Mouse (Mus musculus): Measurements from ENCODE around the gene Spdye4c.

Spdye4c gene

GRCm38 (mm10) chr2:128590909-128591308 lies at the start of gene Spdye4c:
Gene Spdye4c (plus strand): TSS chr2:128591209.
- no peak for DNase-seq (ENCODE audit: low read depth, low spot score)

- peak; percentile 75 for DNase-seq (ENCODE audit: low read depth, low spot score)
These were observed 47.5 kb upstream of the Spdye4c start for GRCm38 (mm10) chr2:128543495-128543894.

- peak; percentile 95 for DNase-seq (ENCODE audit: low read depth, low spot score)
These were observed 46.4 kb upstream of the Spdye4c start for GRCm38 (mm10) chr2:128544421-128545137.

- peak; percentile 60 for DNase-seq (ENCODE audit: low read depth, low spot score)
These were observed 45.6 kb upstream of the Spdye4c start for GRCm38 (mm10) chr2:128545447-128545846.

GRCm38 (mm10) chr2:128547079-128547478 lies 43.9 kb upstream of the Spdye4c start:
- no peak for DNase-seq (ENCODE audit: low read depth, low spot score)

DNA sequence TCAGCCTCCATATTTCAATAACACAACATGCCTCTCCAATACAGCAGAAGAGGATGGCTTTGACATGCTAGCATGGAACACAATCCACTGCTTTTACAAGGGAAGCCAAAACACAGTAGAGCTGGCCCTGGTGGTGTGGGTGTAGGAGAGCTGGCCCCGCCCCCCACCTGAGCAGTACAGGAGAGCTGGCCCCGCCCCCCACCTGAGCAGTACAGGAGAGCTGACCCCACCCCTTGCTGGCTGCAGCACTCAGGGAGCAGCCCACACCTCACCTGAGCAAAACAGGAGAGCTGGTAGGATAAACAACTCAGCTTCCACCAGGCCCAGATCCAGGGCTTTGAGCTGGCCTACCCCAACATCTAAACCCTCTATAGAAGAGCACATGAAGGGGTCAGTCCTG lies 42.7 kb upstream of the Spdye4c start:
- DNase-seq (ENCODE audit: low read depth, low spot score), result no peak

GRCm38 (mm10) chr2:128549561-128549960 lies 41.4 kb upstream of the Spdye4c start:
- DNase-seq (ENCODE audit: low read depth, low spot score), result no peak

GRCm38 (mm10) chr2:128549963-128550362 lies 41.0 kb upstream of the Spdye4c start:
- DNase-seq (ENCODE audit: low read depth, low spot score), result no peak

DNA sequence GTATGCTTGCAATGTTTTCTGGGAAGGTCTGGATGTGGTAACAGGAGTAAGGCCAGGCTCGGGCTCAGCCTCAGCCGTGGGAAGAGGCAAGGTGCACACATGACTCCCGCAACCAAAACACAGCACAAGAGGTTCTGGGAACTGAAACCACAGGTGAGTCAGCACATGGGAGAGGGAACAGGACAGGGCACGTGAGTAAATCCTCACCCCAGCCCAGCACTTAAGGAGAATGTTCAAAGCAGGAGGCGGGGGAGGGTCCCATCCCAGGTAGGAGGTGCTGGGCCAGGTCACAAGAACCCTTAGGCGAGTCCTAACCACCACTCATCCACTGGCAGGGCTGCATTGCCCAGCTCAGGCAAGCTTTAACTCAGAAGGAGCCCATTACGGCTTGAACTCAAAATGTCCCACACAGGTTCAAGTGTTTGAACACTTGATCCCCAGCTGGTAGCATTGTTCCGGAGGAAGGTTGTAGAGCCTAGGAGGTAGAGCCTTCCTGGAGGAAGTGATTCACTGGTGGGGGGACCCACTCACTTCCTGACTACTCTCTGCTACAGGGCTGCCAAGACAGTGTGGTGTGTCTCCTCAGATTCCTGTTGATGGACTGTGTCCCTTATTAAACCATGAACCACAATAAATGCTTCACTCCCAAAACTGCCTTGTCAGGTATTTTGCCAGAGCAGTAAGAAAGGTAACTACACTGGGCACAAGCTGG lies 38.8 kb upstream of the Spdye4c start:
- DNase-seq (ENCODE audit: low read depth, low spot score), result no peak

DNA sequence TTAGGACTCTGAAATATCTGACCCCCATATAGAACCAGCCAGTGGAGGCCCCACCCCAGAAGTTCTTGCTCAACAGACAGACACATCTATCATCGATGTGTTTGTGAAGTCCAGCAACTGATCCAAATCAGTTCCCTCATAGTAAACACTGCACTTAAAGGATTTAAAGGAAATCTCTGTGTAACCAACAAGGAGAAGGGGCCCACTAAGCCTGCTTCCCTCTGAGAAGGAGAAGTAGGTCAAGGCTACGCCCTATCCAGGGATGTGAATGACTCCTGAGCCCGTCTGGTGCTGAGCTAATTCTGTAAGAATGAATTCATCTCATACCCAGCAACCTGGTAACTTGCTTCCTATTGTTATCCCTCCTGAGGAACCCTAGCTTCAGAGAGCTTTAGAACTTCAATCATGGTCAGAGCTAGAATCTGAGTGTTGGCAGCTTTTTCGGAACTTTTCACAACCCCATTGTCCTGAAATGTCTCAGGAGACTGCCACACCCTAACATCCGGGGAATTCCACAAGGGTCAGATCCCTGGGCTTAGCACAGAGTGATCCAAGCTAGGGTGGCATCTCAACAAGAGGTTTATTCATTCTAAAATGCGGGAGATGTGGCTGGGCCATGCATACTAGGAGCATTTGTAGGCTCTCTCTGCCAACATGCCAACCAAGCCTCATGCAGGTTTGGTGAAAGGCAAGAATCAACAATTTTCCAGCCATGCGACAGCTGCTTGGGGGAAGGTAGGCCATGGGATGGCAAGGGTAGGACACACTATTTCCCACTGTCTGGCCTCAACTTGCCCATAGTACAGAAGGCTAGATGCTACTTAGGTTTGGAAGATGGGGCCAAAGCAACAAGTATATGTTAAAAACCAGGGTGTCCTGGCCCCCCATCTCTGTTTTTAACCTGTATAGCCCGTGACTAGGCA lies 38.0 kb upstream of the Spdye4c start:
- DNase-seq (ENCODE audit: low read depth, low spot score), result no peak

DNA sequence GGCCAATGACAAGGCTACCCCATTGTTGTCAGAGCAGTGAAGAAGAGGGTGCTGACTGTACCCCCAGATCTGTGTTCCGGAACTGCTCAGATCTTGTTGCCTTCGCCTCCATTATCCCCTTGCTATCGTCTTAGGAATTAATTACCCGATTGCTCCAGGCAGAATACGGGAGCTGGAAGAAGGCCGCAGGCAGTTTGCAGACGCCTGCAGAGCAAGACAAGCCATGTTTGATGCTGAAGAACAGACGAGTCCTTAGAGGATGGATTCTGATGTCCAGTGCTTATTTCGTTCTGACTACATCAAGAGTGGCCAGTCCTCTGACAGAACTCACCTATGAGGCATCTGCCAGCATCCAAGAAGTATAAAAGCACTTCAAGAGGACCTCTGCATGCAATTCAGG lies 35.9 kb upstream of the Spdye4c start:
- DNase-seq (ENCODE audit: low read depth, low spot score), result no peak

- peak; percentile 41 for DNase-seq (ENCODE audit: low read depth, low spot score)
These were observed 26.8 kb upstream of the Spdye4c start for GRCm38 (mm10) chr2:128564195-128564594.

DNA sequence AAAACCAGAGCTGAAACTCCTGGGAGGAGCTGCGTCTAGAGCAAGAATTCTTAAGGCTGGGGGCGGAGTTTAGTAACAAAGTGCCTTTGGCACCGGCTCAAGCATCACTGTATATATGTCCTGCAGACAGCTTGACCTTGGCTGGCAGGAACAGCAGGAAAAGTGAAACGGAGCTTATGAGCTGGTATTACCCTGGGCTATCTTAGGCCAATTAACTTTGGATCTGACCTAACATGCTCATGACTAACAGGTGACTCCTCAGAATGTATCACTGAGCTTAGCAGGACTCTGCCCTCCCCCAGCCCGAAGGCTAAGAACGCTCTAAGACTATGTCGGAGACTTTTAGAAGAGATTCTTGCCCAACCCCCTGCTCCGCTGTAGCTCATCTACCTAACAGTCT lies 25.1 kb upstream of the Spdye4c start:
- no peak for DNase-seq (ENCODE audit: low read depth, low spot score)

GRCm38 (mm10) chr2:128566304-128567147 lies 24.5 kb upstream of the Spdye4c start:
- DNase-seq (ENCODE audit: low read depth, low spot score), result peak; percentile 11

GRCm38 (mm10) chr2:128568018-128568417 lies 23.0 kb upstream of the Spdye4c start:
- DNase-seq (ENCODE audit: low read depth, low spot score), result no peak

DNA sequence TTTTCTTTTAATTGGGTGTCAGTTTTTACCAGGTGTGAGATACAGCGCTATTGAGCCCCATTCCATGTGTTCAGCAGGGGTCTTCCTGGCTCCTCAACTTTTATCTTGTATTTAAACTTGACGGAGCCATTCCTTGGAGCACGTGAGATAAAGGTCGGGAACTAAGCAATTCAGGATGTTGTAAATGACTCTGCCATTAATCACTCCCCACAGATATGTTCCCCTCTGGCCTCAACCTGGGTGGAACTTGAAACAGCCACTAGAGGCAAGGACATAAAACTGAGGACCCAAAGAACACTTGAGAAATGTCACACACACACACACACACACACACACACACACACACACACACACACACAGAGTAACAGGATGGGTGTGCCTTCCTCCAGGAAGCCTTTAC lies 22.5 kb upstream of the Spdye4c start:
- no peak for DNase-seq (ENCODE audit: low read depth, low spot score)

DNA sequence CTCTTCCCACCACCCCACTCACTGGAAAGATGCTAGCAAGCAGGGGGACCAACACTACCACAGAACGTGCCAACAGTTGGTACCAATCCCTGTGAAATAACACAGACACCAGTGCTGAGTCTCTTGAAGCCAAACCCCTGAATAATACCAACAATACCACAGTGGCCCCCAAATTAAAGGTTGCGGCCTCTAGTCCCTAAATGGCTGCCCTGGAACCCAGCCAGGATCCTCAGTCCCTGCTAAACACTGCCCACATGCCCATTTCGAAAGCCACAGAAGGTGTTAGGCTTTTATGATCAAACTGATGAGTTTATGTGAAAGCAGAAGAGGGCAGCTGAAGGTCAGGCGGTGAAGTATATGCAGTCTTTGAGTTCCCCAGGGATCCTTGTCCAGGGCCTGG lies 20.0 kb upstream of the Spdye4c start:
- no peak for DNase-seq (ENCODE audit: low read depth, low spot score)

DNA sequence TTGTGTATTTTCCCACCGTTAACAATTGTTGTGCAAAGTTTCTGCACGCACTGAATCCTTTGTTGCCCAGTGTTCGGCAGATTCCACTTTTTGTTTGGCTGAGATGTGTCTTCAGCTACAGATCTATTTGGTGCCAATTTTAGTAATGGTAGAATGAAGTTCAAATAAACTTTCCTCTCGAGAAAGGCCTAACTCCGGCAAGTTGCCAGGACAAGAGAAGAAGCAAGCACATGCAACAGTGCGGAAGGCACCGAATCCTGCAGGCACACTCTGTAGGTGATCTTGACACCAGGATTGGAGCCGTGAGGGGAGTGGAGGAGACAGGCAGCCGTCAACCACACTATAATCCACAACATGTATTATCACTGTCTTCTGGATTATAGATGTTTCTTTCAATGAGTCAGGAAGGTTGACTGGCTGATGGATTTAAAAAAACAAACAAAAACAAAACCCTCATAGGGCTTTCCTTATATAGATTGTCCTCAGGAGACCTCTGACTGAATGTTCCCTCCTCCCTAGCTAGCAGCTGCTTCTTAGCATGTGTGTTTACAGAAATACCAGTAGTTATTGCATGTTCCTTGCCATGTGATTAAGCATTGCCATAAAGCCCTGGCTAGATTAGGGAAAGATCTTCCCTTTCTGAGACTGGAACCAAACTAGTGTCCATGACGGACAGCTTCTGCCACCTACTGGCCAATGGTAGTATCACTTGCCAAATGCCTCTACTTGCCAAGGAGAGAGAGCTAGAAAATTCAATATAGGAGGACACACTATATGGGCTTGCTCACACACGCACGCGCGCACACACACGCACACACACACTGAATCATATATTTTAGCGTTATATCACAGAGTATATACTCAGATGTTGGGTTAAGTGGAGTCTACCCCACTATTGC lies 18.0 kb upstream of the Spdye4c start:
- peak; percentile 71 for DNase-seq (ENCODE audit: low read depth, low spot score)

GRCm38 (mm10) chr2:128582881-128583280 lies 8.1 kb upstream of the Spdye4c start:
- no peak for DNase-seq (ENCODE audit: low read depth, low spot score)

DNA sequence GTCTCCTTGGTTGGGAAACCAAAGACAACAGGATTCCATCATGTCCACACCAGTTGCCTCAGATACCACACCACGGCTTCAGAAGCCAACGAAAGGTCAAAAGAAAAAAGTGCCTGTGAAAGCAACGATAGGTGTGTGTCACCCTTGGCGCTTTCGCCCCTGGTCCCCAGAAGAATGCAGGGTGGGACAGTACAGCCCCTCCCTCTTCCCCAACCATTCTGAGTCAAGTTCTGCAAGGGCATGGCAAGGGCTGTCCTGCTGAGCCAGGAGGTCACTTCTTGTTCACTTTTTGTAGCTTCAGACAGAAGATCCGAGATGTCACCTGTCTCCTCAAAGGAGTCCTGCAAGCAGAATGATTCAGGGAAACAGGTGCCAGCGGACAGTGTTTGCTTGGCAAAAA lies 1.3 kb downstream of the Spdye4c start:
- DNase-seq (ENCODE audit: low read depth, low spot score), result no peak

Measured in A20 (cell line).